Mouse (Mus musculus) A20 (cell line): ENCODE data around the gene Hist1h3d.

Source experiments
- DNase-seq: peaks from one replicate; pipeline ENCODE4 v3.0.0-alpha.2; 2011; ENCODE audit warnings: low read depth, low spot score

Hist1h3d gene

GRCm38 (mm10) chr13:23621532-23622174, 46.1 kb downstream of the Hist1h3d start:
- DNase-seq: peak; percentile 88

- peak; percentile 95 for DNase-seq
Observed at GRCm38 (mm10) chr13:23622175-23622671, 46.7 kb downstream of the Hist1h3d start, which contains the start of gene Hist1h1e. TSS of gene Hist1h1e (minus strand) at chr13:23622558.

GRCm38 (mm10) chr13:23622861-23623450, 47.4 kb downstream of the Hist1h3d start:
- DNase-seq: no peak
